21 mouse cellular contexts compared by ENCODE assay signal in genomic region chr12:46125867-46126266, GRCm38 (mm10).
DNase-seq lines count a peak whose midpoint lies in the region; ATAC-seq and TF ChIP-seq lines count a peak whose summit lies in the region.
"Had no signal": no experiment of that assay in that cellular context is flagged by ENCODE, and none has a peak within 500 bp of the region (broad histone marks: within the 10 kb centered on the region; RNA-seq: fewer than 3 reads in every experiment).

No protein-coding gene starts in this region.

- no peaks in the 10 kb centered on the region for H3K27me3 ChIP-seq in midbrain, embryonic 13.5 days
- no peaks in the 10 kb centered on the region for H3K27me3 ChIP-seq in midbrain, embryonic 10.5 days (ENCODE audit: low read depth, poor library complexity, severe bottlenecking)
- no peaks in the 10 kb centered on the region for H3K27me3 ChIP-seq in MEL (ENCODE audit: control insufficient read depth in 1 of 2, insufficient read depth in 2 of 2, low read length in 2 of 2)
- no peaks in the 10 kb centered on the region for H3K27me3 ChIP-seq in midbrain, embryonic 16.5 days (ENCODE audit: control insufficient read depth, insufficient read depth, low read depth, low read length)
- H3K27me3 ChIP-seq: embryonic facial prominence, embryonic 13.5 days; forebrain, embryonic 13.5 days; hindbrain, embryonic 15.5 days; Patski had no signal

- no peak for TF ChIP-seq CTCF in MEL (IDR thresholded peaks at IDR 0.05 in 2 of 3, conservative IDR thresholded peaks at IDR 0.05 in 1 of 3; ENCODE audit: control insufficient read depth in 1 of 3, insufficient read depth in 1 of 3, low read depth in 2 of 3, low read length in 3 of 3, poor library complexity in 1 of 3, severe bottlenecking in 1 of 3)
- no peak for TF ChIP-seq CTCF in brain, embryonic 14.5 days (IDR thresholded peaks at IDR 0.05; ENCODE audit: borderline replicate concordance, extremely low read depth, insufficient read depth, insufficient read length)

- TF ChIP-seq RAD21 in MEL (IDR thresholded peaks at IDR 0.05; ENCODE audit: low read depth, low read length): no peak

- TF ChIP-seq EP300 in MEL (IDR thresholded peaks at IDR 0.05; ENCODE audit: low read depth in 1 of 2, low read length in 2 of 2): no peak

- H3K9me3 ChIP-seq in midbrain, embryonic 13.5 days: no peaks in the 10 kb centered on the region
- H3K9me3 ChIP-seq in midbrain, embryonic 10.5 days (replicated peaks): no peaks in the 10 kb centered on the region
- no peaks in the 10 kb centered on the region for H3K9me3 ChIP-seq in MEL (replicated peaks; ENCODE audit: insufficient read depth, low read length)
- no peaks in the 10 kb centered on the region for H3K9me3 ChIP-seq in midbrain, embryonic 16.5 days (replicated peaks; ENCODE audit: control insufficient read depth, low read length, poor library complexity, severe bottlenecking)
- H3K9me3 ChIP-seq: embryonic facial prominence, embryonic 13.5 days; forebrain, embryonic 13.5 days; hindbrain, embryonic 15.5 days had no signal

- TF ChIP-seq POLR2A in MEL (IDR thresholded peaks at IDR 0.05; ENCODE audit: control insufficient read depth in 1 of 2, insufficient read depth in 1 of 2, low read depth in 1 of 2, low read length in 2 of 2, poor library complexity in 1 of 2): no peak
- TF ChIP-seq POLR2A in brain, embryonic 14.5 days (IDR thresholded peaks at IDR 0.05; ENCODE audit: borderline replicate concordance, extremely low read depth, insufficient read depth, insufficient read length, poor library complexity, severe bottlenecking): no peak

- no peak for DNase-seq in midbrain, embryonic 10.5 days (ENCODE audit: low spot score)
- peak; percentile 23 for DNase-seq in MEL (ENCODE audit: low read depth, low spot score)
- peak; percentile 41 for DNase-seq in brain, embryonic 14.5 days (ENCODE audit: low read depth)
- DNase-seq in adrenal gland, postnatal 36 days: no peak
- DNase-seq in thymus, postnatal 25 days: no peak
- DNase-seq: adrenal gland, adult 2 months; adrenal gland, postnatal 25 days; cerebellum, adult 11-12 months; cerebellum, adult 9-11 months; cerebellum, postnatal 36 days; gastrocnemius, postnatal 36 days; heart, adult 18-20 months; heart, postnatal 36 days; kidney, adult 2 months had no signal

- no peak overlapping the region for H3K4me3 ChIP-seq in midbrain, embryonic 13.5 days (replicated peaks)
- no peak overlapping the region for H3K4me3 ChIP-seq in midbrain, embryonic 10.5 days
- H3K4me3 ChIP-seq in MEL (ENCODE audit: control insufficient read depth in 1 of 2, insufficient read depth in 1 of 2, low read depth in 2 of 2, low read length in 2 of 2): no peak overlapping the region
- no peak overlapping the region for H3K4me3 ChIP-seq in midbrain, embryonic 16.5 days (ENCODE audit: low read depth, low read length)
- H3K4me3 ChIP-seq: embryonic facial prominence, embryonic 13.5 days; forebrain, embryonic 13.5 days; hindbrain, embryonic 15.5 days had no signal

- no peaks in the 10 kb centered on the region for H3K4me1 ChIP-seq in midbrain, embryonic 13.5 days (replicated peaks)
- H3K4me1 ChIP-seq in midbrain, embryonic 10.5 days: no peaks in the 10 kb centered on the region
- peaks cover 0 to 3% of the 10 kb centered on the region in 2 experiments; a peak in 1 of 4 replicates for H3K4me1 ChIP-seq in MEL (ENCODE audit: control insufficient read depth in 1 of 2, insufficient read depth in 2 of 2, low read length in 2 of 2)
- no peaks in the 10 kb centered on the region; the same call in 1 of the 2 replicates for H3K4me1 ChIP-seq in midbrain, embryonic 16.5 days (ENCODE audit: control insufficient read depth, insufficient read depth, low read length)
- H3K4me1 ChIP-seq: embryonic facial prominence, embryonic 13.5 days; forebrain, embryonic 13.5 days; hindbrain, embryonic 15.5 days had no signal

- no peaks in the 10 kb centered on the region for H3K79me2 ChIP-seq in MEL (ENCODE audit: control insufficient read depth, insufficient read depth, low read length, poor library complexity)

- no peak overlapping the region for H3K9ac ChIP-seq in midbrain, embryonic 13.5 days (replicated peaks)
- H3K9ac ChIP-seq in MEL (ENCODE audit: control insufficient read depth, low read depth, low read length, poor library complexity, severe bottlenecking): no peak overlapping the region
- H3K9ac ChIP-seq in midbrain, embryonic 16.5 days (ENCODE audit: low read depth, low read length): no peak overlapping the region
- H3K9ac ChIP-seq: embryonic facial prominence, embryonic 13.5 days; forebrain, embryonic 13.5 days; hindbrain, embryonic 15.5 days had no signal

- 51% methylated on average over 1 of the region's 1 CpGs for WGBS in midbrain, embryonic 13.5 days
- 82% methylated on average over 1 of the region's 1 CpGs for WGBS in midbrain, embryonic 10.5 days
- WGBS in midbrain, embryonic 16.5 days: 41% methylated on average over 1 of the region's 1 CpGs

- H3K36me3 ChIP-seq in midbrain, embryonic 13.5 days: no peaks in the 10 kb centered on the region
- H3K36me3 ChIP-seq in midbrain, embryonic 10.5 days: no peaks in the 10 kb centered on the region
- H3K36me3 ChIP-seq in MEL (ENCODE audit: control insufficient read depth in 1 of 2, insufficient read depth in 2 of 2, low read length in 2 of 2): peaks cover 0 to 2% of the 10 kb centered on the region in 2 experiments; a peak in 1 of 4 replicates
- no peaks in the 10 kb centered on the region for H3K36me3 ChIP-seq in midbrain, embryonic 16.5 days (ENCODE audit: control insufficient read depth, insufficient read depth, low read length)
- H3K36me3 ChIP-seq: embryonic facial prominence, embryonic 13.5 days; hindbrain, embryonic 15.5 days had no signal

- no peak overlapping the region for H3K4me2 ChIP-seq in midbrain, embryonic 13.5 days (replicated peaks)
- H3K4me2 ChIP-seq in midbrain, embryonic 16.5 days (ENCODE audit: low read length): no peak overlapping the region
- H3K4me2 ChIP-seq: embryonic facial prominence, embryonic 13.5 days; forebrain, embryonic 13.5 days; heart, embryonic 11.5 days; hindbrain, embryonic 15.5 days had no signal

- ATAC-seq in midbrain, embryonic 13.5 days: peak; percentile 37; the same call in 1 of the 2 replicates
- peak; percentile 42; the same call in 1 of the 2 replicates for ATAC-seq in midbrain, embryonic 16.5 days
- ATAC-seq: forebrain, embryonic 13.5 days; Patski had no signal

- no peak overlapping the region for H3K27ac ChIP-seq in midbrain, embryonic 13.5 days
- H3K27ac ChIP-seq in midbrain, embryonic 10.5 days (replicated peaks): no peak overlapping the region
- H3K27ac ChIP-seq in MEL (ENCODE audit: control insufficient read depth, low read depth, low read length): no peak overlapping the region
- H3K27ac ChIP-seq in midbrain, embryonic 16.5 days (ENCODE audit: low read length): peak overlapping the region; percentile 5; the same call in 1 of the 2 replicates
- H3K27ac ChIP-seq: embryonic facial prominence, embryonic 13.5 days; forebrain, embryonic 13.5 days; hindbrain, embryonic 15.5 days had no signal

TF ChIP-seq in MEL, 35 proteins besides CTCF, POLR2A, EP300 and RAD21:
- TF ChIP-seq ETS1 (IDR thresholded peaks at IDR 0.05; ENCODE audit: low read depth, low read length): peak; percentile 60; the same call in 1 of the 2 replicates
- peak; percentile 51 for TF ChIP-seq TCF12 (IDR thresholded peaks at IDR 0.05; ENCODE audit: low read depth, low read length)
- TF ChIP-seq RCOR1 (IDR thresholded peaks at IDR 0.05; ENCODE audit: low read depth, low read length): no peak
- peak; percentile 70 for TF ChIP-seq GATA1 (IDR thresholded peaks at IDR 0.05; ENCODE audit: low read depth, low read length)
TF ChIP-seq in MEL: peak in this region for 3.

Comparison
In these comparisons a context has a peak if more than half of its experiments do, and no peak if none do; other contexts are left out.
1. DNase-seq: peak in MEL (single experiment) and brain, embryonic 14.5 days (single experiment); none in midbrain, embryonic 10.5 days (single experiment), adrenal gland, postnatal 36 days (0 of 2) and thymus, postnatal 25 days (single experiment).